7 mouse cellular contexts compared by ENCODE assay signal in the genomic region with DNA sequence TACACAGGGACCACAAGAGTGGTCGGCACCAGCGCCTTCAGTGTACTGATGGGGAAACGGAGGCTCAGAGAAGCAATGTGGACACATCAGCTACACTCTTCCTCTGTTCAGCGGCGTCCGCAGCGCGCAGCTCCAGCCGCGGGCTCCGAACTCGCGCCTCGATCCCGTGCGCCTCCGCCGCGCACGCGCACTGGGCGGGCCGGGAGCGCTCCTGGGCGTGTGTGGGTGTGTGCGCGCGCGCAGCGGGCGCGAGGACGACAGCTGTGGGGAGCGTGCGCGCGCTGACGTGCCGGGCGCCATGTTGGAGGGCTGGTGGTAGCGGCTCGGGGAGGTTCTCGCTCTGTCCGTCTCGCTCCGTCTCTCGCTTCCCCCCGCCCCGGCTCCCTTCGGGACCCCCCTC. TPM values are rescaled to one million over a fixed set of nuclear protein-coding genes. Genes with fewer than 3 reads are reported as not detected.
A peak's percentile ranks its signal among the peaks of the same experiment; 100 is the strongest.
DNase-seq lines count a peak whose midpoint lies in the region; ATAC-seq and TF ChIP-seq lines count a peak whose summit lies in the region.

TSS of gene Ppp4r2 (plus strand) at position 268 of the 400 bp plus-strand sequence.

- under 1% methylated on average over 46 of the region's 50 CpGs for WGBS in embryonic facial prominence, embryonic 12.5 days
- 2% methylated on average over 48 of the region's 50 CpGs for WGBS in kidney, adult 2 months
- WGBS in limb, embryonic 12.5 days, result 0% methylated on average over 44 of the region's 50 CpGs
- WGBS in midbrain, embryonic 15.5 days, result under 1% methylated on average over 42 of the region's 50 CpGs
- WGBS in spleen, adult 2 months, result under 1% methylated on average over 40 of the region's 50 CpGs

- peak; percentile 85; the same call in 1 of the 2 replicates for ATAC-seq in embryonic facial prominence, embryonic 12.5 days (ENCODE audit: insufficient number of reproducible peaks, insufficient read depth, low FRiP score, low TSS enrichment)
- ATAC-seq in limb, embryonic 12.5 days (ENCODE audit: insufficient number of reproducible peaks, insufficient read depth, low FRiP score, low TSS enrichment, low read depth), result peak; percentile 91
- peak; percentile 95 for ATAC-seq in midbrain, embryonic 15.5 days (replicated peaks)

- TF ChIP-seq CTCF in kidney, adult 2 months (conservative IDR thresholded peaks at IDR 0.05; ENCODE audit: insufficient read depth, insufficient read length, low read depth, low read length), result no peak
- no peak for TF ChIP-seq CTCF in spleen, adult 2 months (IDR thresholded peaks at IDR 0.05; ENCODE audit: extremely low read depth, insufficient read depth, insufficient read length, insufficient replicate concordance)

- no peak for TF ChIP-seq POLR2A in kidney, adult 2 months (IDR thresholded peaks at IDR 0.05; ENCODE audit: low read depth, low read length)
- TF ChIP-seq POLR2A in spleen, adult 2 months (IDR thresholded peaks at IDR 0.05; ENCODE audit: low read depth, low read length), result no peak; the same call in 1 of the 2 replicates

- peaks cover 31% of the 10 kb centered on the region for H3K36me3 ChIP-seq in embryonic facial prominence, embryonic 12.5 days
- H3K36me3 ChIP-seq in kidney, adult 2 months (ENCODE audit: control insufficient read depth, insufficient read depth, low read length), result peaks cover 10% of the 10 kb centered on the region
- H3K36me3 ChIP-seq in limb, embryonic 12.5 days, result peaks cover 37% of the 10 kb centered on the region
- peaks cover 7% of the 10 kb centered on the region; the same call in 1 of the 2 replicates for H3K36me3 ChIP-seq in midbrain, embryonic 15.5 days (replicated peaks)
- H3K36me3 ChIP-seq in spleen, adult 2 months (ENCODE audit: control insufficient read depth, insufficient read depth, low read length), result peaks cover 11% of the 10 kb centered on the region

- peak within 1 kb of the TSS; percentile 95 for H3K27ac ChIP-seq in embryonic facial prominence, embryonic 12.5 days
- peak within 1 kb of the TSS; percentile 77 for H3K27ac ChIP-seq in kidney, adult 2 months (ENCODE audit: insufficient read depth, low read depth, low read length)
- H3K27ac ChIP-seq in limb, embryonic 12.5 days, result peak within 1 kb of the TSS; percentile 94
- peak within 1 kb of the TSS; percentile 90 for H3K27ac ChIP-seq in midbrain, embryonic 15.5 days
- H3K27ac ChIP-seq in spleen, adult 2 months (ENCODE audit: insufficient read depth, low read length), result peak within 1 kb of the TSS; percentile 74

- peak; percentile 93 for DNase-seq in adrenal gland, postnatal 25 days
- peak; percentile 92 to 94 for DNase-seq in heart, adult 18-20 months
- peak; percentile 94 for DNase-seq in kidney, adult 2 months
- DNase-seq in spleen, adult 2 months (ENCODE audit: low read depth in 1 of 2, low spot score in 2 of 2), result peak; percentile 81 to 88

- peak within 1 kb of the TSS; percentile 86 for H3K4me3 ChIP-seq in embryonic facial prominence, embryonic 12.5 days
- H3K4me3 ChIP-seq in kidney, adult 2 months (ENCODE audit: insufficient read depth, low read depth, low read length), result peak within 1 kb of the TSS; percentile 97
- peak within 1 kb of the TSS; percentile 90 for H3K4me3 ChIP-seq in limb, embryonic 12.5 days (replicated peaks)
- peak within 1 kb of the TSS; percentile 86 for H3K4me3 ChIP-seq in midbrain, embryonic 15.5 days
- peak within 1 kb of the TSS; percentile 94 for H3K4me3 ChIP-seq in spleen, adult 2 months (ENCODE audit: extremely low read depth, insufficient read depth, insufficient read length)

- peak within 1 kb of the TSS; percentile 85 for H3K9ac ChIP-seq in embryonic facial prominence, embryonic 12.5 days
- H3K9ac ChIP-seq in limb, embryonic 12.5 days (replicated peaks), result peak within 1 kb of the TSS; percentile 90
- H3K9ac ChIP-seq in midbrain, embryonic 15.5 days, result peak within 1 kb of the TSS; percentile 72

- H3K9me3 ChIP-seq in embryonic facial prominence, embryonic 12.5 days, result no peaks in the 10 kb centered on the region
- no peaks in the 10 kb centered on the region for H3K9me3 ChIP-seq in limb, embryonic 12.5 days
- no peaks in the 10 kb centered on the region for H3K9me3 ChIP-seq in midbrain, embryonic 15.5 days

- peak within 1 kb of the TSS; percentile 47 for H3K4me2 ChIP-seq in embryonic facial prominence, embryonic 12.5 days (replicated peaks)
- H3K4me2 ChIP-seq in limb, embryonic 12.5 days, result peak within 1 kb of the TSS; percentile 50
- H3K4me2 ChIP-seq in midbrain, embryonic 15.5 days, result peak within 1 kb of the TSS; percentile 50

- H3K27me3 ChIP-seq in embryonic facial prominence, embryonic 12.5 days, result no peaks in the 10 kb centered on the region
- no peaks in the 10 kb centered on the region for H3K27me3 ChIP-seq in kidney, adult 2 months (replicated peaks; ENCODE audit: control insufficient read depth, insufficient read depth, low read length)
- no peaks in the 10 kb centered on the region for H3K27me3 ChIP-seq in limb, embryonic 12.5 days
- H3K27me3 ChIP-seq in midbrain, embryonic 15.5 days (replicated peaks), result no peaks in the 10 kb centered on the region
- H3K27me3 ChIP-seq in spleen, adult 2 months (ENCODE audit: control insufficient read depth, insufficient read depth, low read length), result no peaks in the 10 kb centered on the region

- peaks cover 5% of the 10 kb centered on the region; the same call in 1 of the 2 replicates for H3K4me1 ChIP-seq in embryonic facial prominence, embryonic 12.5 days
- H3K4me1 ChIP-seq in kidney, adult 2 months (ENCODE audit: control insufficient read depth, insufficient read depth, low read length), result peaks cover 10% of the 10 kb centered on the region; the same call in 1 of the 2 replicates
- H3K4me1 ChIP-seq in limb, embryonic 12.5 days (replicated peaks), result 0 out of 2 replicates have a peak, but pooled peaks cover 3% of the 10 kb centered on the region
- peaks cover 35% of the 10 kb centered on the region for H3K4me1 ChIP-seq in midbrain, embryonic 15.5 days
- H3K4me1 ChIP-seq in spleen, adult 2 months (ENCODE audit: control insufficient read depth, insufficient read depth, insufficient read length), result peaks cover 5% of the 10 kb centered on the region

RNA-seq across cellular contexts. Expression of gene Ppp4r2, which starts in this region (rescaled TPM):
- total RNA-seq in adrenal gland, postnatal 25 days (2021), result 71.3 and 86.9 TPM in 2 replicates
- 27.4 and 28.7 TPM in 2 replicates for polyA plus RNA-seq in embryonic facial prominence, embryonic 12.5 days (2016; fragmentation: Nextera tagmentation; extraction: Ambion mirVana)
- 10 to 100 TPM; 47.2 to 52.9 TPM for total RNA-seq in heart, adult 18-20 months (2021)
- polyA plus RNA-seq in kidney, adult 2 months (2012; rRNA removed), result 12.4 and 14.7 TPM in 2 replicates
- 25.0 and 26.2 TPM in 2 replicates for polyA plus RNA-seq in limb, embryonic 12.5 days (2016; fragmentation: Nextera tagmentation; extraction: Ambion mirVana)
- 17.5 and 18.8 TPM in 2 replicates for polyA plus RNA-seq in midbrain, embryonic 15.5 days (2015; fragmentation: Nextera tagmentation; extraction: Ambion mirVana)
- polyA plus RNA-seq in spleen, adult 2 months (2012; rRNA removed), result 10.1 and 11.5 TPM in 2 replicates

Comparison
In these comparisons a context has a peak if more than half of its experiments do, and no peak if none do; other contexts are left out.
1. Peak in every context shown above with its lines: DNase-seq, ATAC-seq, H3K4me3 ChIP-seq and H3K27ac ChIP-seq.